Mouse (Mus musculus) naive thymus-derived CD4-positive, alpha-beta T cell, adult 2 months (primary cell): ENCODE results near the gene Mcf2.

Experiments
- DNase-seq: peaks from one replicate; pipeline ENCODE4 v3.0.0-alpha.2; 2011; ENCODE audit warnings: low read depth

The Mcf2 gene

GRCm38 (mm10) chrX:60178744-60179458, at the start of gene Mcf2:
Gene Mcf2, minus strand, starts transcription at chrX:60179089.
- DNase-seq = no peak

GRCm38 (mm10) chrX:60187726-60188125, 8.8 kb upstream of the Mcf2 start:
- no peak for DNase-seq

DNA sequence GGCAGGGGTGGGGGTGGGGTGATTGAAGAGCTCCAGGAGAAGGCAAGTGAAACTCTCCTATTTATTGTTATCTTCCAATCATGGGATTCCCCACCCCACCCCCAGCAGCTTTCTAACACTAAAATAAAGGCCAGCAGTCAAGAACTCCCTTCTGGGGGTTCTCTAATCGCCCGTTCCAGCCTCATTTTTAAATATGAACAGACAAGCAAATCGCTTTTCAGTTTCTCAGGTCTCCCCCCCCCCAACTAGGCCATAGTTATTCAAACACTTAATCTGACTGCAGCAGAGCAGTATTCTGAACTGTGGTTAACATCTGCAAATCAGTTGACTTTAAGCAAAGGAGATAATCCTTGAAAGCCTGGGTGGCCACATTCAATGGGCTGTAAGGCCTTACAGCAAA, 3.7 kb upstream of the Mcf2 start:
- DNase-seq = no peak

- DNase-seq = no peak
Measured at GRCm38 (mm10) chrX:60178025-60178743, 705 bp downstream of the Mcf2 start.

DNA sequence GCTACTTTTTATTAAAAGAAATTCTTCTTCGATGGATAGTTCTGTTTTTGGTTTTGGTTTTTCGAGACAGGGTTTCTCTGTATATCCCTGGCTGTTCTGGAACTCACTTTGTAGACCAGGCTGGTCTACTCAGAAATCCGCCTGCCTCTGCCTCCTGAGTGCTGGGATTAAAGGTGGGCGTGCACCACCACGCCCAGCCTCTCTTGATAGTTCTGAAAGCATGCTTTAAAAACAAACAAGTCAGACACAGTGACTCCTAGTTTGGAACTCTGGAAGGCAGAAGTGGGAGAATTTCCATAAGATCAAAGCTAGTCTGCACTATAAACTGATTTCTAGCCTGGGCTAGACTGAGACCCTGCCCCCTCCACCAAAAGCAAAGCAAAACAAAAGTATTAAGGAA, 8.8 kb downstream of the Mcf2 start:
- no peak for DNase-seq

DNA sequence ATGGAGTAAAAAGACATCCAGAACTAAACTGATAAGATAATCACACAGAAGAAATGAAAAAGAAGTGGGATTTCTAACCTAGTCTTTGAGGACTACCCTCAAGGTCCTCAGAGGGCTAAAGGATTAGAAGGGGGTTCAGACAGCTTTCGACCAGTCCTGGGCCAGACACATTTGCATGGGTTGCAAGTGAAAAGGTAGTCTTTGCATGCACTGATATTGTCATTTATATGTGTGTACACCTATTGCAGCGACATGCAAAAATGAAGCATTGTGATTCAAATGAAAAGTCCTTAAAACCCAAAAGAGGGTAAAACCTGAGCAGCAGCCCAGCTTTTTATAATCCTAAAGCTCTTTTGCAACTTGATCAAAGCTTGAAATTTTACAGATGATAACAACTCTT, 9.4 kb downstream of the Mcf2 start:
- no peak for DNase-seq

DNA sequence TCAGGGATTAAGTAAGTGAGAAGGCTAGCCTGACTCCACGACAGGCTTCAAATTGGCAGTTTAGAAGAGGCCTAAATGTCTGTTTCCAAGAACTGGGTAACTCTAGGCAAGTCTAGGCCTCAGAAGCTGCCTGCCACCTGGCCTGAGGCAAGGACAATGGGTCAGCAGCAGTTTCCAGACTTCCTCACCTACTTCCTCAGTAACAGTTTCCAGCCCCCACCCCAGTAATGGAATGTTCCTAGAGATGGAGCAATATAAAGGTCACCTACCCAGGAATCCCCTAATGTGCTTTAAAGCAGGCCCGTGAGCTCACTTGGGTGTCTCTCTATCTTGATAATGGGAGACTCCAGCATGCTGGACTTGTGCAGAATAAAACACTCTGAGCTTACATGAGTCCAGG, 10.1 kb downstream of the Mcf2 start:
- no peak for DNase-seq

DNA sequence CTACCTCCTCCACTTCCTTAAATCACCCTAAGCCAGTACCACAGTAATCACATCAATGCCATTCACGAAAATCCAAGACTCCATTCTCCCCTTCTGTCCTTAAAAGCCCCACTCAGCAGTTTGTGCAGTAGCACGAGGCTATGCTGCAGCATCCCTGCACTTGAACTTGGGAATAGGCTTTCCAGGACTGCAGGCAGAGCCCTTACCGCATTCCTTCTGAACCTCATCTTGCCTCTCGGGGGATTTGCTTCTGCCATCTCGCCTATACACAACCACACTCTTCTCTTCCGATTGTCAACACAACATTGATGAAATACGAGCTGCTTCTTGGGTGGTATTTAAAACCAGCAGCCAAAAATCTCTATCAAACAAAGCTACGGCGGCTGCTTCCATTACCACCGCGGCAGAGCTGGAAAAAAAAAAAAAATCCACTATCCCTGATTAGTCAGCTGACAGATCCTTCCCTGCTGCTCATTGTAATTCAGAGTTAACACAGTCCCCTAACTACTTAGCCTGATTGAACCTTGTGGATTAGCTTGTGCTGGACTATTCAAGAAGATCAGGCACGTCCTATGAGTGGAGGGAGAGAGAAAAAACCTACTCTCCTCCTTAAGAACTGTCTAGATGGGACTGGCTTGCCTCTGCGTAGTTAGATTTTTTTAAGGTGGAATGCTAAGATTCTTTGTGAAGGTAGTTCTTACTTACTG, 31.5 kb downstream of the Mcf2 start:
- no peak for DNase-seq

- no peak for DNase-seq
Measured at GRCm38 (mm10) chrX:60075359-60075758, 103.5 kb downstream of the Mcf2 start.

- no peak for DNase-seq
Measured at GRCm38 (mm10) chrX:60055185-60055584, 123.7 kb downstream of the Mcf2 start.

GRCm38 (mm10) chrX:60054745-60055144, 124.1 kb downstream of the Mcf2 start:
- DNase-seq = no peak

DNA sequence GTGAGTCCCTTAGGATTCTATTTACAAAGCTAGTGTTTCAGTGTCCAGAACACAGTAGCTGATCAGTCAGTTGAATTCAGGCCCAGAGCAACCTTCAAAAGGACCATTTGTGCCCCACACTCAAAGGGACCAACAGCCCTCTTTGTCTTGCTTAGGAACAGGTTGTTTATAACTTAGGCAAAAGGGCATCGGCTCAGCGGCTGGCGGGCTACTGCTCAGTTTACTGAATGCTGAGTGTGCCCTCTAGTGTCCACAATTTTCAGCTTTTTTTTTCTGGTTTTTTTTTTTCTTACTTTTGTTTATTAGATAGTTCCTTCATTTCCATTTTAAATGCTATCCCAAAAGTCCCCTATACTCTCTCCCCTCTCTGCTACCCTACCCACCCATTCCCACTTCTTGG, 152.2 kb downstream of the Mcf2 start:
- peak; percentile 15 for DNase-seq

DNA sequence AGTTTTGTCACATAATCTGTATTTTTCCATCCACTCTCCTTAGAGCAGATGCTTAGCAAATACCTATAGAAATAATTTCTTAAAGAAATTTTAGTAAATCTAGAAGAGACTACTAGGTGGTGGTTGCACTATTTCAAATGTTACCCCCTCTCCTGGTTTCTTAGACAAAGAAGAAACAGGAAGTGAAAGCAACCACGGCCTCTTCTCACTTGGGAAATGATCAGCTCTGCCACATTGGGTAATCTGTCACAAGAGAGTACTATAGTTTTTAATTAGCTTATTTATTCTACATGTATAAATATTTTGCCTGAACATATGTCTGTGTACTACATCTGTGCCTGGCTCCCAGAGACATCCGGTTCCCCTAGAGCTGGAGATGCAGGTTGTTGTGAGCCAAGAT, 157.3 kb downstream of the Mcf2 start:
- no peak for DNase-seq

DNA sequence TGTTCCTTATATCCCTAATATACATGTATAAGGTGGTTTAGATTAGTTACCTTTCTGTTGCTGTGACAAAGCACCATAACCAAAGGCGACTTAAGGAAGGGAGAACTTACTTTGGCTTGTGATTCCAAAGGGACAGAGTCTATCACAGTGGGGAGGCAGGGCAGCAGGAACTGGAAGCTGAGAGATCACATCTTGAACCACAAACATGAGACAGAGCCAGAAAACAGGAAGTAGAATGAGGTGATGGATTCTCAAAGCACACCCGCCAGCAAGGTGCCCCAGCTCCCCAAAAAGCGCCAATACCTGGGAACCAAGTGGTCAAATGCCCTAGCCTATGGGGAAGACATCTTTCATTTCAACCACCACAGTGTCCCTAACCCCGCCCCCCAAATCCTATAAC, 157.9 kb downstream of the Mcf2 start:
- DNase-seq = no peak

- no peak for DNase-seq
Measured at GRCm38 (mm10) chrX:60014588-60014987, 164.3 kb downstream of the Mcf2 start.

GRCm38 (mm10) chrX:60013084-60013676, 165.7 kb downstream of the Mcf2 start:
- DNase-seq = peak; percentile 44
